Mouse (Mus musculus) heart, adult 9 months (tissue): ENCODE results near the gene Mid1.

ENCODE experiments used
- DNase-seq, 2 experiments: peaks; one replicate each; pipeline ENCODE4 v3.0.0; 2022; ENCODE audit warnings: low spot score in 2 of 2

The Mid1 gene

DNA sequence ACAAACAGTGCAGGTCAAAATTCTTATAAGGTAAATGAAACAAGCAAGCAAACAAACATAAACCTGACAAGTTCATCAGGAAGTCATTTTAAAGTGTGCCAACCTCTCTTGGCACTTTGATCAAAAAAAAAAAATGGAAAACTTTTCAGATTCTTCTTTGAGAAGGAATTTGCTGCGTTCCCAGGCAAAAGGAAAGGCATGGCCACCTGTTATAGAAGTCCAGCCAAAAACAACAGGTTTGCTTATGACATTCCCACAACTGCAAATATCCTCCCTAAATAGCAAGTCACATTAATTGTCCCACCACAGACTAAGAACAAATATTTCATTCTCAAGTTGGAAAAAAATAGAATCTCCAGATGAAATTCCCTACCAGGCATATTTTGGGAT is 197.2 kb downstream of the Mid1 start:
- DNase-seq = no peak

DNA sequence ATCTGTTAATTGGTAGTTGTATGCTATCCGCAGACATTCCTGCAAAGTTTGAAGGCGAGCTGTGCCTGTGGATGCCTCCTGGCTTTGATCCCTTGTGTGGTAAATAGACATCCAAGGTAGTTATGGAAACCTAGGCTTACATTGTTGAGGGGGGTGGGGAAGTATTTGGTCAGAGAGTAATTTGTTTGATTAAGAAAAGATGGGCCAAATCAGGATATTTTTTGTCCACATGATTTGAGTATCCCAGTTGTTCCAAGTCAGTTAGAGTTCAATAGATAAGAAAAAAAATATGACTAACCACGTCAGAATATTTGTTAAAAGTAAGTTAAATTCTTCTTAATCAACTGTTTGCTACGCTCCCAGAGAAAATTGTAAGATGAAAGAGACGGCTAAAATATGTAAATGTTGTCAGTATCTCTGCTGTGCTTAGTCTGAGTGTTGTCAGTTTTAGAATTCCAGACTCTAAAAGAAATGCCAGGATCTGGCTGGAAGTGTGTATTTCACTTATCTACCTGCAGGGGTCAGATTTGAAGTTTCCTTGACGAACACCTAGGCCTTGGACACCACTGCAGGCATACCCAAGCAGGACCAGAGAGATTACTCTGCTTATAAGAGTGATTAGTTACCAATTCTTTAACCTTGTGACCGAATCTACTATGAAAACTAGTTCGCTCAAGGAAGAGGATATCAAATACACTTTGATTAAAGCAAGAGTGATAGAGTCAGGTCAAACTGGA is 198.7 kb downstream of the Mid1 start:
- no peak for DNase-seq

DNA sequence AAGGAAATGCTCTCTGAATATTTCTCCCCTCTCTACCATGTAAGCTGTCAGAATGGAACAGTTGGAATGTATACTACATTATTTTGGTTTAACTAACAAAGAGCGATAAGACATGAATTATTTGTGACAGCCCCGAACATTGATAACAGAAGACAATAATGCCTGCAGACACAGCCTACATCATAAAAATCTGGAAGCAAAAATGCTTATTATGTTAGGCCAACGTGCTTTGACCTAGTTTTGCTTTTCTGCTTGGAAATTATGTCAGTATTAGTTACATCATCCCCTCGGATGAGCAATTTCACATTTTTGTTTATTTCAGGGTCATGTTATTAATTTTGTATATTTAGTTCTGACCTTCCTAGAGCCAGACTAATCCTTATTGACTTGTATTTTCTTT is 205.5 kb downstream of the Mid1 start:
- DNase-seq = no peak

DNA sequence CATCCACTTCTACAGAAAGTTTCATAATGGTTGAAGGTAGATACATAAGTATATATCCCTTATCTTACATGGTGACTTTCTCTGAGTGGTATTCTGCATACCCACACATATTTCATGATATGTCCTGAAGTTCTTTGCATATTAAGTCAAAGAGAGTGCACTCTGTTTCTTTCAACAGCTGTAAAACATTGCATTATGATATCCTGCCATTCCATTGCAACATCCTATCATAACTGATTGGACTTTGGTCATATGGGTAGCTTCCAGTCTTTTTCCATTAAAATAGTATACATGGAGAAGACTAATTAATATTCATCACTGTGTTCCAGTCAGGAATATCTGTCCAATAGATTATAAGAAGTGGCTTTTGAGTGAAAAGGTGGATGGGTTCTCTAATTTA is 207.1 kb downstream of the Mid1 start:
- no peak for DNase-seq

DNA sequence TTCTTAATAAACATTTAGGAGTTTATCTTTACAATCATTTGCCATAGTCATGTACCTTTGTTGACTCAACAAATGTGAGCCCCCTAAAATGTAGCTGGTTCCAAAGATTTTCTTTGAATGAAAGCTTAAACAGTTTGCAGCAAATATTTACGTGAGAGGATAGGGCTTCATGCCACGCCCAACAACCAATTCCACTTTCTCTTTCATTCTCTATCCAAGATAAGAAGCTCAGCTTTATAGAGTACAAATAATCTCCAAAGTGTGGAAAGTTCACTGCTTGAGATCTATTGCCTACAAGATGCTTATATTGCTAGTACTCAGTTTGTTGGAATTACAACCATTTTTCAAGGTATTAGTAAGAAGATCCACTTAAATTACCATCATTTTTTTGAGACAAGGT is 207.6 kb downstream of the Mid1 start:
- DNase-seq = no peak

DNA sequence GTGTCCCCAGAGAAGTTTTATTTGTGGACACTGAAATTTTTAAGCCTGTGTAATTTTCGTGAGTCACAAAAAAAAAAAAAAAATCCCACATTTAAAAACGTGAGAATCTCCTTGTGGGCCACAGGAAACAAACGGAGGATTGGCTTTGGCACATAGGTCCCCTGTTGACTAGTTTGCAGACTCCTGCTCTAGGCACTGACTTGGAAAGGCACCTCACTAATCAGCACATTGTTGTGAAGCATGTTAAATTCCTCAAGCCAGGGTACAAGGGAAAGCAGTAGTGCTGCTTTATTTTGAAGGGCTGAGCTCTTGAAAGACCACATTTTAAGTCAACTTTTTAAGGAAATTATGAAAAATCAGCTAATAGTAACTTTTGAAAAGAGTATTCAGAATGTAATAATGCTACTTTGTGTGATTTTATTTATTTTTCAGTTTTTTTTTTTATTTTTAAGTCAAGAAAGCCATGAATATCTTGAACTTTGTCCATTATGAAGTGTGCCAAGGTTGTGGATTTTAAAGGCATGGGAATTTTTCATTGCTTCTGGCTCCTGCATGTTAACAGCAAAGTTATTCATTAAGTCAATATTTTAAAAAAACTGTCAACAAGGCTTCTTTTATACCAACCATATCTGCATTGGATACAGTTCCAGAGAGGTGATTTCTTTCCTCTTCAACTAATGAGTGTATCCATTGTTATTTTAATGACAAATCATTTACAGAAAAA is 214.4 kb downstream of the Mid1 start:
- no peak for DNase-seq

DNA sequence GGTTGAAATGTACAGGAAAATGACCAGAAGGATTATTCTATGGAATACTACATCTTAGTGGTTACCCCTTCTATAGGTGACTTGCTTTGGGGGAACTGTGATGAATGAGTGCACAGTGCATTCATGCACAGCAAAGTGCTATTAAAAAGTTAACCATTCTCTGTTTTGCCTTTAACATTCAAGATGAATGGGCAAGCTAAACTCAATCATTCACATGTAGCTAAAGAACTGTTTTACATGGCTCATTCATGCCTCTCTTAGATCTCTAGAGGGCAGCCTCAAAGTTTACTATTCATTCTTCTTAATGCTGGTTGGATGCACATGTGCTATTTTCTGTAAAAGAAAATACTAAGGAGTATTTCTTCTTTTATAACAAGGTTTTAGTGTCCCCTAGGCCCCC is 217.9 kb downstream of the Mid1 start:
- DNase-seq = no peak

DNA sequence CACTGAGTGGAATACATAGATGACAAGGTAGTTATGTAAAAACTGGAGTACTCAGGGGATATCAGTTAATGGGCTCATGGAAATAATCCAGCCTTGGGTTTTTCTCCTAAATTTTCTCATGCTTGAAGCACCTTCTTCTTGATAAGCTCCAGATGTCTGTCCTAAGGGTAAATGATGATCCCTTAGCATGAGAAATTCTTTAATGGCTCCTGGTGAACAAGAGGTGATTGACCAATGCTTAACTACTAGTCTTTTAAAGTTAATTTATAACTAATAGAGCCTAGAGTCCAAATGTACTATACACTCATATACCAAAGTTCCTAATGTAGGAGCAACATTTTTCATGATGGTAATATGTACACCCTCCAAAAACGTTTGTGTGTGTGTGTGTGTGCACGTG is 218.7 kb downstream of the Mid1 start:
- no peak for DNase-seq

DNA sequence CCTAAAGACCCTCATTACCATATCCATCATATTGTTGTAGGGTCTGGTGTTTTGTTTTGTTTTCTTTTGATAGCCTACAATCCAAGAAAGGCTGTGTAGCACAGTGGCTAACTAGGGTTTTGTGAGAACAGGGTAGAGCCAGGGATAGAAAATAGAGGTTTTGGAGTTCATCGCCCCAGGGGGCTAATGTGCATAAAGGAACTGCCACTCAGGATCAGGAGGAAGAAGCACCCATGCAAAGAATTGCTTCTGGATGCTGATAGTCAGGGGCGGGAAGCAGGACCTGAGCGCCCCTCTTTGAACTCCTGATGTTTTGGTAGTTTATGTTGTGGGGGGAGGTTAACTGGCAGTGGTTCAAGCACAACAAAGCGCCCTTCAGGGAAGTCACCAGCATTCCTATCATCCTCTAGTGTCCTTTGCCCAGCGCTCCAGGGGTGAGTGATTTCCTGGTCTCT is 221.1 kb downstream of the Mid1 start:
- no peak for DNase-seq

DNA sequence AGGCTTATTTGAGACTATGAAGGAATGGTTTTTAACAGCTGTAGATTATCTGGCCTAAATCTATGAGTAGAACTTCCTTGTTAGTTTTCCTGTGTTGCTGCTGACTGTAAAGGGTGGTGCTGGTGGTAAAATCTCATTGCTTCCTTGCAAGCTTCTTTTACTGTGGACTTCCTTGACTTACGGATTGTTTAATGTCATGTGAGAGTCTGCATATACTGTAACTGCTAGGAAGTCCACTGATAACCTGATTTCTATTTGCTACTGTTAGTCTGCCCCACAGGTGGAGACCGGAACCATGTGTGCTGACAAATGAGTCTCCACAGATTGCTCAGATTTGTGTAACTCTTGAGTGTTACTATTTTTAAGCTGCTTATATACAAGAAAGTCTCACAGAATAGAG is 224.9 kb downstream of the Mid1 start:
- DNase-seq = no peak

DNA sequence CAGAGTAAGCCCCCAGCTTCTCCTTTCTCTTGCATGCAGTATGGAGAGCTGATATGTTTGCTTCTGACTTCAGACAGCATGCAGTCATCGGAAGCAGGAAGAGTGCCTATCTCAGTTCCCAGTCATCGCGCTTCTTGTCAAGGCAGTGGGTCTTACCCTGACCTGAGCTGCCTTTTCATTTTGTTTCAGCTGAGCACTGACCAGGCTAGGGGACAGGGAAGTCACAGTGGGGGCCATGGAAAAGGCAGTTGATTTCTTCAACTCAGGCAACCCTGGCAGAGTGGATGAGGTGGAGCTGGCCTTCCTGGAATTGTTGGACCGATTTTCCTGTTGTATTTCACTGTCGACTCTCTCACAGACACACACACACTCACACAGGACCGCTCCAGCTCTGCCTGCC is 230.7 kb downstream of the Mid1 start:
- peak; percentile 10 to 43 for DNase-seq

DNA sequence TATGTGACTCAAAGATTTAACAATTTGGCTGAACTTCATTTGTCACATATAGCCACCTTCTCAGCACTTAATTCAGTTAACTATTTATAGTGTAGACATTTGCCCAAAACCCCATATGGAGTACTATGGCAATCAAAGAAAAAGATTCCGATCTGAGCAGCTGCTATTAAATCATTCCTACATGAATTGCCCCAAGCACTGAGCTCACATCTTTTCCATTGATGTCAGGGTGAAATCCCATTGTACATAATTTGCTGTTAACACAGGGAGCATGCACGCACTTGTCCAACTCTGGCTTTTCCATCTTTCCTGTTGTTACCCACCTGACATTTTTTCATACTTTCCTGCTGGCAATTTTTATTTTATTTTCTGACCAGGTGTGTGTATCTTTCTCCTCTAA is 237.5 kb downstream of the Mid1 start:
- DNase-seq = no peak

DNA sequence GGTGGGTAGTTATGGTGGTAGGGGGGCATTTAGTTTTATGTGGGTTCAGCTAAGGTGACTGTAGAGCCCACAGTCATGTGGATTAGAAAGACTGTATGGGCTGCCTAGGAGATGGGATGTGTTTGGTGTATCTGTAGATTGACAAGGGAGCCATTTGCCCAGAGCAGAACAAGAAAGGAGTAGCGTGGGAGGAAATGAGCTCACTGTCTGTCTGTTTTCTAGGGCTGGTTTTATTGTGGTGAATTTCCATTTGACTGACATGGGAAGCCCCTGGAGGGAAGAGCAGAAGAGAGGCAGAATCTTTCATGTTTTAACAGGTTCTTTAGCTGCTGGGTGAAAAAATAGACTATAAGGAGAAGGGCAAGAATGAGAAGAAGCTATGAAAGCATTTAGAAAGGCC is 238.4 kb downstream of the Mid1 start:
- no peak for DNase-seq

DNA sequence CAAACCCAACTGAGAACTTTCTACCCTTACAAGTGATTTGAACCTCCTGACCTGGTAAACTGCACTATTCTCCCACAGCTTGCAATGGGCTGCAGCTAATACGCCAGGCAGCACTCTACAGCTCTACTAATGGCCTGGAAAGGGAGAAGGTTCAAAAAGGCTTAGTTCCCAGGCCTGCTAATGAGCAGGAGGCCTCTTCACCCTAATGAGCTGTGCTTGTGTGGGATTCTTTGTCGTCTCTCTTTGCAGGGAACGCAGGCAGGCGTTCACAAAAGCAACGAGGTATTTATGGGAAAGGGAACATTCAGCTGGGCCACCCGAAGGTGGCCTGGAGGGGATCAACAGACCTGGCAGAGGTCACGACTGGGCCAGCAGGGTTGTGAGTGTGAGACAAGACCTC is 240.6 kb downstream of the Mid1 start:
- DNase-seq = no peak

DNA sequence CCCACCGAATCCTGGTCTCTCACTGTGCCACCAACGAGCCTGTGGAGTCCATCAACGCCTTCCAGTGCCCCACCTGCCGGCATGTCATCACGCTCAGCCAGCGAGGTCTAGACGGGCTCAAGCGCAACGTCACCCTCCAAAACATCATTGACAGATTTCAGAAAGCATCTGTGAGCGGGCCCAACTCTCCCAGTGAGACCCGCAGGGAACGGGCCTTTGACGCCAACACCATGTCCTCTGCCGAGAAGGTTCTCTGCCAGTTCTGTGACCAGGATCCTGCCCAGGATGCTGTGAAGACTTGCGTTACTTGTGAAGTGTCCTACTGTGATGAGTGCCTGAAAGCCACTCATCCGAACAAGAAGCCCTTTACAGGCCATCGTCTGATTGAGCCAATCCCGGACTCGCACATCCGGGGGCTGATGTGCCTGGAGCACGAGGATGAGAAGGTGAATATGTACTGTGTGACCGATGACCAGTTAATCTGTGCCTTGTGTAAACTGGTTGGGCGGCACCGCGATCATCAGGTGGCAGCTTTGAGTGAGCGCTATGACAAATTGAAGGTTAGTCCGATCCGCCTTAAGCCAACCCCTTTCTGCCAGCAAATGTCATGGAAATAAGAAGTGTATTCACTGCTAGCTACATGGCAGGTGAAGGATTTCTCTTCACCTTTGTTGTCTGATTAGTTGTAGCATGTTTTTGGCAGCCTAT is 242.3 kb downstream of the Mid1 start:
- DNase-seq = no peak

DNA sequence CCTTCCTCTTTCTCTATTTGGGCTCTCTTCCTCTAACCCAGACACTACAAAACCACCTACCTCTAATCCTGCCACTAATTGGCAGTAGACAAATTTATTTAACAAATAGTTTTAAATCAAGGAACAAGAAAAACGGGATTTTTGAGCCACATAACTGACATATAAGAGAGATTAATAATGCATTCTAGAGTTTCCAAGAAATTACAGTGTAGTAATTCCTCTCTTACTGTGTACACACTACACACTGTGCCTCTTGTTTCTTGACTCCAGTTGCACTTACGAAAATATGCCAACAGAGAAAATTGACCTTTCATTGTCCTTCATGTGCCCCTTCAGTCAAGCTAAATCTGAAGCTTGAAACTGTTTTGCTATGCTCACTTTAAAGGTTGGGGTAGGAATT is 245.9 kb downstream of the Mid1 start:
- no peak for DNase-seq

DNA sequence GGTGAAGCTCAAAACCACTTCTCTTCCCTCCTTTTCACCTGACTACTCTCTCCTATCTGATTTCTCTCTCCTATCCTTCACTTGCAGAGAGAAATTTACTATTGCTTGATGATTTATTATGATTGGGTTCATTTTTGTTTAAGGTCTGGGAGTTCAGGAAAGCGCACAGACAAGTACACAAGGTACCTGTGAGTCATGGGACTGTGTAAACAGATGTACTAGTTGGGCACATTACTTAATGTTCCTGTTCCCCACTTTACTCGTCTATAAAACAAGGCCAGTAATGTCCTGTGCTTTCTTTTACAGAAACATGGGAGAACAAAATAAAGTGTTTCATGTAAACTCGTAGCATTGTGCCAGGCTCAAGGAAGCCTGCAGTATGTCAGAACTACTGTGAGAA is 248.2 kb downstream of the Mid1 start:
- DNase-seq = no peak

DNA sequence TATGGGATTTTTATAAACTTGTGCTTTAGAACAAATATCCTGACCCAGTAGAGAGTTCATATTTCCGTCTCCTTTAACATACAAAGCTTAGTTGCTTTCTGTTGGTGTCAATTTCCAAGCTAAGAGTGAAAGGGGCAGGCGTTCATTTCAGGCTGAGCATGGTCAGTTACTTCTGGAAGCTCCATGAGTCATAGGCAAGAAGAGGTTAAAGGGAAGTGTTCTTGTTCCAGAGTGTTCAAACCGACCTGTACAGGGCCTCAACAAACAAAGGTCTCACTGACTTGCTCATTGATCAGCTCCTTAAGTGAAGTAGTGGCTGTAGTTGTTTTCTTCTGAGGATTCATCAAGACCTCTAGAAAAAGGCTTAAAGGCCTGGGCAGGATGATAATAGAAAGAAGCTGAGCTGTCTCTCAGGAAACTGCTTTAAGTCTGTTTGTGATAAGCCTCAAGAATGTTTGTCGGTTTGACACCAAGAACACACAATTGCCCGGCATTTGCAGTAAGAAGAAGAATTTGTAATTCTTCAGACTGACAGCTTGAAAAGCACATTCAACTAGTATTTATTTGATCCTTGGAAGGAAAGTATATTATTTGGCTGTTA is 252.2 kb downstream of the Mid1 start:
- DNase-seq = no peak

DNA sequence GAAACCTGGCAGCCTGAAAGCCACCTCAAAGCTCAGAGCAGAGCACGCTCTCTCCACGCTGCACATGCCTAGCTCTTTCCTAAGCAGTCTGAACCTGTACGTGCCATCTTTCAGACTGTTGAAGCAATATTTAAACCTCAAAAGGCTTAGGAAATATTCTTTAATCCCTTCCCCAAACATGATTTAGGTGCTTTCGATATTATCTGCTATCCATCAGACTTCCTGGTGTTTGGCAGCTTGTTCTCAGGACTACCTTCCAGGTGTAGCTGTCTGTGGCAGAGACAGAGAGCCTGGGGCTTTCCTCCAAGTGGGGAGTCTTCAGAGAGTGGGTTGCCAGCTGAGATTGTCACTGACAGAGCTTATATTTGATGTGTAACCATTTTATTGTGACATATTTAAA is 255.5 kb downstream of the Mid1 start:
- no peak for DNase-seq

DNA sequence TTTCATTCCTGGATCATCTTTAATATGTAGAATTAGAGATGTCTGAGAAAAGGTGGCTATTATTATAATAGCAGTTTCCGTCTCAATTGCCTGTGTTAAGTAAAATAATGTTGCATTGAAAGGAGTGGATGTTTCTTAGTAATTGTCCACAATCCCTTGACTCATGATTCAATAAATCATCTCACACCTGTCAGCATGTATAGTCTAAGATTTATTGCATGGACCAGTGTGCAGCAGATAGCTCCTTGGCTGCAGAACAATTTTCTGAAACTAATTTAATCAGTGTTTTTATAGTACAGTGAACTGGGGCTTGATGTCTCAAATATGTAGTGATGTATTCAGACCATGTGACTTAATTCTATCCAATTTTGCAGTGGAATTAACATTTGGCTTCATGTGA is 265.6 kb downstream of the Mid1 start:
- no peak for DNase-seq

DNA sequence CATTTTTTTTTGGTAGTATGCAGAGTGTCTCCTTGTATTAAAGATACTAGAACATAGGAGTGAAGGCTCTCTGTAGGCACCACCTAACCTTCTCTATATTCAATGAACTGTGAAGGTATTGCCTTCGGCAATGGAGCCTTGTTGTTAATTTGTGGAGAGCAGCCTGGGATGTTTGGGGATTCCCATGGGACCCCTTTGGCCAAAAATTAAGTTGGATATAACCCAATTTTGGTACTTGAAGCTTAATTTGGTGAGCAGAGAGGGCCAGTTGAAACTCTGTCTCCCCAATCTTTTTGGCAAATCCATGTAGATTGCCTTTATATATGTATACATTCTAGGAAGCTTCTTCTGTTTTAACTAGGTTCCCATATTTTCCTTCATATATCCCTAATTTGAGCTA is 284.3 kb downstream of the Mid1 start:
- peak; percentile 6 to 22 for DNase-seq

DNA sequence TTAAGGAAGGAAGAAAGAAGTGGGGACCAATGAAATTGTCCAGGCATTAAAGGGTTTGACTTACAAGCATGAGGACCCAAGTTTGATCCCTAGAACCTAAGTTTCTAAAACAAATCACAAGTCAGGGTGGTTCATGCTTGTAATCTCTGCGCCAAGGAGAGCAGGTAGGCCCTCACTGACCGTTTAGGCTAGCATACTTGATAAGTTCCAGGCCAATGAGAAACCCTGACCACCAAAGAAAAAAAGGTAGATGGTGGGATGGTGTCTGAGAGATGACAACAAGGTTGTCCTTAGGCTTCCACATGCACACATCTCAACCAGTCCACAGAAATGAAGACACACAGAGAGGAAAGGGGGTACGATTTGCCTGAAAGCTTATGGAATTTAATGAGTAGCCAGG is 284.8 kb downstream of the Mid1 start:
- peak in 1 of 2 experiments; percentile 29 for DNase-seq

DNA sequence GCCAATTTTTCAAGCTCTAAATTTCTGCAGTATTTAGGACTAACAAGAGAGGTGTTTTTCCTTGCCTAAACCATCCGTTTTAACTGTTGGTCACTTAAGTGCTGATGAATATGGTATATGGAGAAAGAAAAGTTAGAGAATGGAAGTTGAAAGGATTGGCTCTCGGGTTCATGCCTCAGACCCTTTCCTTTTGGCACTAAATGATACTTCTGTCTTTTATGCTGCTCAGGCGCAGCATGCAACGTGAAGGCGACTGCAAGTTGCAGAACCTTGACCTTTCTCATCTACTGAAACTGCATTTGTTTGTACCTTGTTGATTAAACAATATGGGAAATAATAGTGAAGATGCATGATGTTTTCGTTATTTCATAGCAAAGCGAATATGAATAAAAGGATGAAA is 285.5 kb downstream of the Mid1 start:
- DNase-seq = peak in 1 of 2 experiments; percentile 9
